Mouse (Mus musculus): ENCODE results near the gene St6galnac4.

DNA sequence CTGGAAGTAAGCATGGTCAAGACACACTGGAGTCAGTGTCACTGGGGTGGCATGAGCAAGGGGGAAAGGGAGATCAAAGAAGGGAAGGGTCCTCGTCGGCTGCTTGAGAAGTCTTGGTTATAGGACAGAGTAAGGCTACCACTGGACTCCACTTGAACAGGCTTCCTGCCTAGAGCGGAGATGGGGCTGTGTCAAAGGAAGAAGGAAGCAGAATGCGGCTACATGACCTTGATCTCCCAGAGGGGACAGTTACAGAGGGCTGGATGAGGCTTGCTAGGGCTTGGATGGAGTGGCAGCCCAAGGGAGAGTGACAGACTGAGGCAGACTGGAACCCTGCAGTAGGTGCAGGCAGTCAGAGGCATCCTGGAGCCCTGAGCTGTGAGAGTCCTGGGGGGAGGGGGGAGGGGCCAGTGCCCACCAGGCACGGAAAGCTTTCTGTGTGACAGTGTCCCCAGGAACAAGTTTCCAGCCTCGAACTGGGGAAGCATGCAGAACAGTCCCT lies 53.7 kb downstream of the St6galnac4 start:
- no peak for TF ChIP-seq CTCF (IDR thresholded peaks at IDR 0.05; ENCODE audit: control insufficient read depth, insufficient read depth, low read length)
- no peak for TF ChIP-seq POLR2A (IDR thresholded peaks at IDR 0.05; ENCODE audit: borderline replicate concordance, control insufficient read depth, low read depth, low read length)
